Mouse (Mus musculus): ENCODE data around the gene A730015C16Rik. TPM values are rescaled to one million over a fixed set of nuclear protein-coding genes. Genes with fewer than 3 reads are reported as not detected.

A730015C16Rik gene
- polyA plus RNA-seq, 1 experiment from 2014 or later: 0.38 TPM

DNA sequence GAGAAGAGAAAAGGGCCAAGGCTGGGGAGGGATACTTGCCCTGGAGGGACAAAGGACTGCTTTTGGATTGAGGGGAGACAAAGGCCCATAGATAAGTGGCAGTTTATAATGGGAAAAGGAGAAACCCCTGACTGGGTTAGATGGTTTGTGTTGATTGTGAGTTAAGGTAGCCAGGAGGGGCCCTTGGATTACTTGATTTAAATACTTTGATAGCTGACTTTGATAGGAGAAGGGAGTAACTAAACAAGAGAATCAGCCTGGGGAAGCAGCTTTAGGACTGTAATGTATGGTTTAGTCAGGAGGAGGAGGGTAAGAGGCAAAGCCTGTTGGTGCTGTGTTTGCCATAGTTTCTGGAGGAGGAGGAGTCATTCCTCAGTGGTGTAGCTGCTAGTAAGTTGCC lies 5.1 kb downstream of the A730015C16Rik start:
- Histone ChIP-seq H3K36me3 (ENCODE audit: control insufficient read depth, insufficient read depth, low read length) (no peaks in the 10 kb centered on the region; the same call in 1 of the 2 replicates), H3K4me2 (replicated peaks; ENCODE audit: low read depth) (no peak overlapping the region), H3K4me3 (ENCODE audit: low read depth, low read length) (no peak overlapping the region), H3K9me3 (ENCODE audit: control insufficient read depth, low read length) (no peaks in the 10 kb centered on the region), H3K27me3 (ENCODE audit: control insufficient read depth, insufficient read depth, low read length) (no peaks in the 10 kb centered on the region), H3K9ac (ENCODE audit: low read length) (no peak overlapping the region), H3K4me1 (replicated peaks; ENCODE audit: control insufficient read depth, insufficient read depth) (no peaks in the 10 kb centered on the region), H3K27ac (replicated peaks) (peak overlapping the region; percentile 30; the same call in 1 of the 2 replicates)
- TF ChIP-seq CTCF (IDR thresholded peaks at IDR 0.05; ENCODE audit: low read depth) (no peak), EP300 (optimal IDR thresholded peaks at IDR 0.05) (no peak)
- DNase-seq (ENCODE audit: low spot score) (no peak), ATAC-seq (ENCODE audit: low FRiP score, low TSS enrichment) (no peak)

- WGBS: 48% methylated on average over 7 of the region's 7 CpGs
- H3K4me2 ChIP-seq (replicated peaks; ENCODE audit: low read depth): no peak overlapping the region
- DNase-seq (ENCODE audit: low spot score) (peak; percentile 58), ATAC-seq (ENCODE audit: low FRiP score, low TSS enrichment) (peak; percentile 82)
- no peaks in the 10 kb centered on the region for H3K27me3 ChIP-seq (ENCODE audit: control insufficient read depth, insufficient read depth, low read length)
- no peaks in the 10 kb centered on the region; the same call in 1 of the 2 replicates for H3K36me3 ChIP-seq (ENCODE audit: control insufficient read depth, insufficient read depth, low read length)
- H3K9me3 ChIP-seq (ENCODE audit: control insufficient read depth, low read length): no peaks in the 10 kb centered on the region
- TF ChIP-seq EP300 (optimal IDR thresholded peaks at IDR 0.05): no peak
- TF ChIP-seq CTCF (IDR thresholded peaks at IDR 0.05; ENCODE audit: low read depth): no peak
- no peak overlapping the region for H3K9ac ChIP-seq (ENCODE audit: low read length)
- H3K4me3 ChIP-seq (ENCODE audit: low read depth, low read length): no peak overlapping the region
- H3K27ac ChIP-seq (replicated peaks): no peak overlapping the region
- H3K4me1 ChIP-seq (replicated peaks; ENCODE audit: control insufficient read depth, insufficient read depth): no peaks in the 10 kb centered on the region
Observed at GRCm38 (mm10) chr4:108841920-108842578, 6.4 kb downstream of the A730015C16Rik start.

- Histone ChIP-seq H3K27ac (replicated peaks) (0 out of 2 replicates have a peak overlapping the region, but pooled peaks have one; percentile 13), H3K9ac (ENCODE audit: low read length) (no peak overlapping the region)
Observed at GRCm38 (mm10) chr4:108838031-108838430, 10.4 kb downstream of the A730015C16Rik start.

GRCm38 (mm10) chr4:108835496-108835895 lies 12.9 kb downstream of the A730015C16Rik start:
- no peaks in the 10 kb centered on the region; the same call in 1 of the 2 replicates for H3K36me3 ChIP-seq (ENCODE audit: control insufficient read depth, insufficient read depth, low read length)
- no peaks in the 10 kb centered on the region; the same call in 1 of the 2 replicates for H3K4me1 ChIP-seq (replicated peaks; ENCODE audit: control insufficient read depth, insufficient read depth)
- H3K27me3 ChIP-seq (ENCODE audit: control insufficient read depth, insufficient read depth, low read length): no peaks in the 10 kb centered on the region
- H3K9ac ChIP-seq (ENCODE audit: low read length): peak overlapping the region; percentile 74
- peak overlapping the region; percentile 93; the same call in 1 of the 2 replicates for H3K27ac ChIP-seq (replicated peaks)
- peak overlapping the region; percentile 72 for H3K4me2 ChIP-seq (replicated peaks; ENCODE audit: low read depth)
- WGBS: 54% methylated on average over 3 of the region's 3 CpGs
- H3K9me3 ChIP-seq (ENCODE audit: control insufficient read depth, low read length): no peaks in the 10 kb centered on the region
- H3K4me3 ChIP-seq (ENCODE audit: low read depth, low read length): peak overlapping the region; percentile 94
- ATAC-seq (ENCODE audit: low FRiP score, low TSS enrichment): no peak
- no peak for TF ChIP-seq EP300 (optimal IDR thresholded peaks at IDR 0.05)
- no peak for TF ChIP-seq CTCF (IDR thresholded peaks at IDR 0.05; ENCODE audit: low read depth)
- peak; percentile 44 for DNase-seq (ENCODE audit: low spot score)

More at GRCm38 (mm10) chr4:108838031-108838430, 10.4 kb downstream of the A730015C16Rik start:
- TF ChIP-seq EP300 (optimal IDR thresholded peaks at IDR 0.05): no peak
- no peak for TF ChIP-seq CTCF (IDR thresholded peaks at IDR 0.05; ENCODE audit: low read depth)
- no peaks in the 10 kb centered on the region for H3K9me3 ChIP-seq (ENCODE audit: control insufficient read depth, low read length)
- H3K27me3 ChIP-seq (ENCODE audit: control insufficient read depth, insufficient read depth, low read length): no peaks in the 10 kb centered on the region
- ATAC-seq (ENCODE audit: low FRiP score, low TSS enrichment) (no peak), DNase-seq (ENCODE audit: low spot score) (no peak)
- no peak overlapping the region for H3K4me2 ChIP-seq (replicated peaks; ENCODE audit: low read depth)
- no peak overlapping the region for H3K4me3 ChIP-seq (ENCODE audit: low read depth, low read length)
- H3K4me1 ChIP-seq (replicated peaks; ENCODE audit: control insufficient read depth, insufficient read depth): no peaks in the 10 kb centered on the region; the same call in 1 of the 2 replicates
- no peaks in the 10 kb centered on the region; the same call in 1 of the 2 replicates for H3K36me3 ChIP-seq (ENCODE audit: control insufficient read depth, insufficient read depth, low read length)
- WGBS: 52% methylated on average over 4 of the region's 4 CpGs

GRCm38 (mm10) chr4:108834971-108835311 lies 13.5 kb downstream of the A730015C16Rik start:
- TF ChIP-seq CTCF (IDR thresholded peaks at IDR 0.05; ENCODE audit: low read depth): no peak
- no peak for TF ChIP-seq EP300 (optimal IDR thresholded peaks at IDR 0.05)
- no peaks in the 10 kb centered on the region for H3K27me3 ChIP-seq (ENCODE audit: control insufficient read depth, insufficient read depth, low read length)
- H3K9ac ChIP-seq (ENCODE audit: low read length): peak overlapping the region; percentile 74
- peak overlapping the region; percentile 93 for H3K27ac ChIP-seq (replicated peaks)
- 0% methylated on average over 15 of the region's 15 CpGs for WGBS
- peak overlapping the region; percentile 72 for H3K4me2 ChIP-seq (replicated peaks; ENCODE audit: low read depth)
- no peaks in the 10 kb centered on the region; the same call in 1 of the 2 replicates for H3K4me1 ChIP-seq (replicated peaks; ENCODE audit: control insufficient read depth, insufficient read depth)
- H3K9me3 ChIP-seq (ENCODE audit: control insufficient read depth, low read length): no peaks in the 10 kb centered on the region
- H3K4me3 ChIP-seq (ENCODE audit: low read depth, low read length): peak overlapping the region; percentile 94
- H3K36me3 ChIP-seq (ENCODE audit: control insufficient read depth, insufficient read depth, low read length): no peaks in the 10 kb centered on the region
- ATAC-seq (ENCODE audit: low FRiP score, low TSS enrichment): no peak
- peak; percentile 23 for DNase-seq (ENCODE audit: low spot score)

Data from stomach, postnatal 0 days (tissue).